Mouse (Mus musculus): ENCODE data around the gene Snx10. TPM values are rescaled to one million over a fixed set of nuclear protein-coding genes. Genes with fewer than 3 reads are reported as not detected.

Snx10 gene
- polyA plus RNA-seq, 1 experiment from 2014 or later, result 19.2 TPM

DNA sequence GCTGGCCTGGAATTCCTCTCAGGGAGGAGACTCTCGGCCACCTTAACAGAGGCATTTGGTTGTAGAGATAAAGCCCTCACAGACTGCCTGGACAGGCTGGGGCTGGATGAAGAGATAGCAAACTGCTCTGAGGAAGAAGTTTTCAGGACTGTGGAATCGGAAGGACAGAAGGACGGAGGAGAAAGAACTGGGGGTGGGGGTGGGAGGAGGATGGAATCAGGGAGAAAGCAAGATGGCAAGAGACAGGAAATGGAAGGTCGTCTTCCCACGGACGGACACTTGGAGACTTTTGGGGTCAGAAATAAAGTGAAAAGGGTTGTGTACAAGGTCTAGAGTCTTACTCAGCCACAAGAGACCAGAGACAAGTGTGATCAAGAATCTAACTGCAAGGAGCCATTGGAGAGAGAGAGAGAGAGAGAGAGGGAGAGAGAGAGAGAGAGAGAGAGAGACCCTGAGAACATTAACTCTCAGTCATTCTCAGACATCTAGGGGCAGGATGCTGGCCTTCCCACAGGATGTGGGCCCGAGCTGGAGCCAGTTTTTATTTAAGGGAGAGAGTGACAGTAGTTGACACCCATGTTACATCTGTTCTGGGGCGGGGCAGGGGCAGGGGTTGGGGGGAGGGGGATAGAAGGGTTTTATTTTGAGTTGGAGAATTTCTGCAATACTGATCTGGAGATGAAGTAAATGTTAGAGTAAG is 110.1 kb downstream of the Snx10 start:
- Histone ChIP-seq H3K9me3 (ENCODE audit: control insufficient read depth, low read length) (no peaks in the 10 kb centered on the region), H3K27me3 (ENCODE audit: control insufficient read depth, insufficient read depth, low read length) (no peaks in the 10 kb centered on the region), H3K9ac (ENCODE audit: low read depth, low read length) (no peak overlapping the region), H3K4me3 (ENCODE audit: low read length) (no peak overlapping the region), H3K4me1 (ENCODE audit: control insufficient read depth, insufficient read depth, low read length) (peaks cover 4% of the 10 kb centered on the region; the same call in 1 of the 2 replicates), H3K4me2 (replicated peaks; ENCODE audit: low read depth, low read length) (no peak overlapping the region), H3K27ac (ENCODE audit: low read depth, low read length) (peak overlapping the region; percentile 7; the same call in 1 of the 2 replicates), H3K36me3 (ENCODE audit: control insufficient read depth, insufficient read depth, low read length) (no peaks in the 10 kb centered on the region)
- ATAC-seq (ENCODE audit: low FRiP score, low TSS enrichment), result no peak
- 29% methylated on average over 8 of the region's 8 CpGs for WGBS

DNA sequence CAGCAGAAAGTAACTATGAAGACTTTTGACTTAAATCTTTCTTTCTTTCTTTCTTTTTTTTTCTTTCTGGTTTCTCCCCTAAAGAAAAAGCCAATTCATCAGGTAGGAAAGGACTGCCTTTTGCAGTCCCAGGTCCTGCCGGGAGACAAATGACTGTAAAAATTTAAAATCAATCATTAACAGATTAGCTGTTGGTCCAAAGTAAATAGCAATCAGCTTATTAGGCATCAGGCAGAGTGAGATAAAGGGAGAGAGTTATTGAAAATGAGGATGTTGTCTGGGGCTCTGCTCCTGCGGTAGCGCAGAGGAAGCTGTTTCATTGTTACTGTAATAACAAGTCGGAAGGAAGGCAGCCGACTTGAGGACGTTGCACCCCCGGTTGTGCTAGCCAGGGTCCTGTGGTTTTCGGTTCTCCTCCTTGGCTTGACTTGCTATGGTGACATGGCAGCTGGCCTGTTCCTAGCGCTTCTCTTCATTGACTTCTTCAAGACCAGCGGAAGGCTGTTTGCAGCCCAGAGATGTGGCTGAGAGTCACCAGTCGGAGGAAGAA is 112.4 kb downstream of the Snx10 start:
- 59% methylated on average over 11 of the region's 11 CpGs for WGBS
- H3K36me3 ChIP-seq (ENCODE audit: control insufficient read depth, insufficient read depth, low read length), result no peaks in the 10 kb centered on the region
- no peak overlapping the region for H3K9ac ChIP-seq (ENCODE audit: low read depth, low read length)
- H3K27ac ChIP-seq (ENCODE audit: low read depth, low read length), result no peak overlapping the region
- peaks cover 4% of the 10 kb centered on the region; the same call in 1 of the 2 replicates for H3K4me1 ChIP-seq (ENCODE audit: control insufficient read depth, insufficient read depth, low read length)
- H3K4me3 ChIP-seq (ENCODE audit: low read length), result no peak overlapping the region
- H3K4me2 ChIP-seq (replicated peaks; ENCODE audit: low read depth, low read length), result no peak overlapping the region
- H3K27me3 ChIP-seq (ENCODE audit: control insufficient read depth, insufficient read depth, low read length), result no peaks in the 10 kb centered on the region
- ATAC-seq (ENCODE audit: low FRiP score, low TSS enrichment), result no peak
- no peaks in the 10 kb centered on the region for H3K9me3 ChIP-seq (ENCODE audit: control insufficient read depth, low read length)

Small RNA genes within 50 kb of the gene (microRNA-seq; reads per million reads assigned to microRNA genes)
- gene Gm22914, result not detected

Other genes starting within 250 kb of the Snx10 start
- 2.0 and 2.2 TPM in 2 replicates for gene Nfe2l3, start 91.2 kb upstream of the Snx10 start, polyA plus RNA-seq (2014; fragmentation: Nextera tagmentation; extraction: Ambion mirVana)
- 1,078 and 1,378 TPM in 2 replicates for gene Hnrnpa2b1, start 54.0 kb upstream of the Snx10 start, polyA plus RNA-seq (2014; fragmentation: Nextera tagmentation; extraction: Ambion mirVana)
- gene Cbx3, start 53.5 kb upstream of the Snx10 start, polyA plus RNA-seq (2014; fragmentation: Nextera tagmentation; extraction: Ambion mirVana), result 559 and 786 TPM in 2 replicates

Data from kidney, embryonic 14.5 days (tissue).